Mouse (Mus musculus): ENCODE results near the gene Ppp1r21. TPM values are rescaled to one million over a fixed set of nuclear protein-coding genes. Genes with fewer than 3 reads are reported as not detected.

Ppp1r21 gene
- total and polyA plus RNA-seq, 3 experiments: 11.1 to 16.2 TPM; not detected in 1

- H3K4me3 ChIP-seq (ENCODE audit: control insufficient read depth in 1 of 2, insufficient read depth in 1 of 2, low read depth in 2 of 2, low read length in 2 of 2): no peak overlapping the region
- TF ChIP-seq NELFE (IDR thresholded peaks at IDR 0.05; ENCODE audit: low read depth, low read length) (no peak), USF2 (IDR thresholded peaks at IDR 0.05; ENCODE audit: borderline replicate concordance in 1 of 2, insufficient read depth in 1 of 2, low read depth in 1 of 2, low read length in 2 of 2) (no peak), GATA1 (IDR thresholded peaks at IDR 0.05; ENCODE audit: low read depth, low read length) (no peak), GABPA (IDR thresholded peaks at IDR 0.05; ENCODE audit: low read depth, low read length) (no peak), POLR2AphosphoS5 (IDR thresholded peaks at IDR 0.05; ENCODE audit: borderline replicate concordance, low read depth, low read length) (no peak), ZC3H11A (IDR thresholded peaks at IDR 0.05; ENCODE audit: low read depth, low read length) (no peak), ZMIZ1 (IDR thresholded peaks at IDR 0.05; ENCODE audit: low read depth, low read length) (no peak), RAD21 (IDR thresholded peaks at IDR 0.05; ENCODE audit: low read depth, low read length) (no peak), POLR2AphosphoS2 (IDR thresholded peaks at IDR 0.05; ENCODE audit: low read length) (no peak)
- no peaks in the 10 kb centered on the region; a peak in 1 of 4 replicates for H3K36me3 ChIP-seq (ENCODE audit: control insufficient read depth in 1 of 2, insufficient read depth in 2 of 2, low read length in 2 of 2)
- H3K27me3 ChIP-seq (ENCODE audit: control insufficient read depth in 1 of 2, insufficient read depth in 2 of 2, low read length in 2 of 2): no peaks in the 10 kb centered on the region
- no peaks in the 10 kb centered on the region for H3K9me3 ChIP-seq (replicated peaks; ENCODE audit: insufficient read depth, low read length)
- H3K27ac ChIP-seq (ENCODE audit: control insufficient read depth, low read depth, low read length): no peak overlapping the region
- no peak for DNase-seq (ENCODE audit: low read depth, low spot score)
- H3K79me2 ChIP-seq (ENCODE audit: control insufficient read depth, insufficient read depth, low read length, poor library complexity): no peaks in the 10 kb centered on the region
- H3K4me1 ChIP-seq (ENCODE audit: control insufficient read depth in 1 of 2, insufficient read depth in 2 of 2, low read length in 2 of 2): no peaks in the 10 kb centered on the region
- no peak overlapping the region for H3K9ac ChIP-seq (ENCODE audit: control insufficient read depth, low read depth, low read length, poor library complexity, severe bottlenecking)
These were observed 106.7 kb downstream of the Ppp1r21 start for GRCm38 (mm10) chr17:88636587-88636986.

Other genes with a start within 250 kb of the Ppp1r21 start
- gene Foxn2, start 89.4 kb upstream of the Ppp1r21 start, total RNA-seq (2012; rRNA removed): 20.9 and 21.7 TPM in 2 replicates
- 100 to 1,000 TPM in 1 of 2 experiments, 10 to 100 TPM in 1; 20.0 to 133 TPM for gene Foxn2, start 89.4 kb upstream of the Ppp1r21 start, polyA plus RNA-seq (2012; ENCODE audit: insufficient read depth in 1 of 2, insufficient read length in 2 of 2, low read depth in 1 of 2, low replicate concordance in 2 of 2, missing spikeins in 1 of 2)
- 0.39 and 1.0 TPM in 2 replicates for gene Ston1, start 67.6 kb downstream of the Ppp1r21 start, total RNA-seq (2012; rRNA removed)
- gene Ston1, start 67.6 kb downstream of the Ppp1r21 start, polyA plus RNA-seq (2012; ENCODE audit: insufficient read depth in 1 of 2, insufficient read length in 2 of 2, low read depth in 1 of 2, low replicate concordance in 2 of 2, missing spikeins in 1 of 2): 1 to 10 TPM in 1 of 2 experiments, not detected in 1; 4.9 TPM
- not detected in 2 replicates for gene Gtf2a1l, start 138.5 kb downstream of the Ppp1r21 start, total RNA-seq (2012; rRNA removed)
- not detected for gene Gtf2a1l, start 138.5 kb downstream of the Ppp1r21 start, polyA plus RNA-seq (2012; ENCODE audit: insufficient read depth in 1 of 2, insufficient read length in 2 of 2, low read depth in 1 of 2, low replicate concordance in 2 of 2, missing spikeins in 1 of 2)

Data from MEL (cell line).